Mouse (Mus musculus) lung, postnatal 36 days (tissue): Measurements from ENCODE around the gene Togaram1.

Experiments
- DNase-seq: peaks from one replicate; pipeline ENCODE4 v3.0.0; 2022; ENCODE audit warnings: mixed read lengths

The Togaram1 gene

GRCm38 (mm10) chr12:64965124-64966026 is at the start of gene Togaram1, which contains the start of gene Klhl28:
Gene Togaram1, plus strand, starts transcription at chr12:64965804.
Gene Klhl28, minus strand, starts transcription at chr12:64965534.
- DNase-seq = peak; percentile 100

GRCm38 (mm10) chr12:64916735-64917134 is 48.9 kb upstream of the Togaram1 start:
- DNase-seq = no peak

- DNase-seq = peak; percentile 99
Measured at GRCm38 (mm10) chr12:64917578-64918471, 47.8 kb upstream of the Togaram1 start, which contains the start of gene Gm527. Gene Gm527, plus strand, starts transcription at chr12:64917906.

GRCm38 (mm10) chr12:64937493-64937892 is 28.1 kb upstream of the Togaram1 start:
- peak; percentile 62 for DNase-seq

- no peak for DNase-seq
Measured at GRCm38 (mm10) chr12:64964560-64964959, 1.0 kb upstream of the Togaram1 start.

GRCm38 (mm10) chr12:64966101-64966631 is 562 bp downstream of the Togaram1 start:
- peak; percentile 40 for DNase-seq

- DNase-seq = peak; percentile 10
Measured at GRCm38 (mm10) chr12:64966652-64967435, 1.2 kb downstream of the Togaram1 start.

- DNase-seq = peak; percentile 24
Measured at GRCm38 (mm10) chr12:64967470-64967869, 1.9 kb downstream of the Togaram1 start.

GRCm38 (mm10) chr12:64968067-64968466 is 2.5 kb downstream of the Togaram1 start:
- DNase-seq = no peak

- no peak for DNase-seq
Measured at GRCm38 (mm10) chr12:64971399-64971798, 5.8 kb downstream of the Togaram1 start.

GRCm38 (mm10) chr12:64972063-64972462 is 6.5 kb downstream of the Togaram1 start:
- DNase-seq = no peak

GRCm38 (mm10) chr12:64975558-64975957 is 10.0 kb downstream of the Togaram1 start:
- DNase-seq = peak; percentile 5

GRCm38 (mm10) chr12:64976191-64976590 is 10.6 kb downstream of the Togaram1 start:
- no peak for DNase-seq

GRCm38 (mm10) chr12:64977518-64977917 is 11.9 kb downstream of the Togaram1 start:
- no peak for DNase-seq

GRCm38 (mm10) chr12:65007725-65008124 is 42.1 kb downstream of the Togaram1 start:
- no peak for DNase-seq

- no peak for DNase-seq
Measured at GRCm38 (mm10) chr12:65022842-65023241, 57.2 kb downstream of the Togaram1 start.

- DNase-seq = no peak
Measured at GRCm38 (mm10) chr12:65035839-65036189, 70.2 kb downstream of the Togaram1 start.

GRCm38 (mm10) chr12:65036190-65036870 is 70.7 kb downstream of the Togaram1 start, which contains the start of gene Prpf39:
Gene Prpf39, plus strand, starts transcription at chr12:65036333.
- peak; percentile 94 for DNase-seq

GRCm38 (mm10) chr12:65036892-65037545 is 71.4 kb downstream of the Togaram1 start:
- no peak for DNase-seq

- DNase-seq = peak; percentile 51
Measured at GRCm38 (mm10) chr12:65037546-65037937, 71.9 kb downstream of the Togaram1 start.

- no peak for DNase-seq
Measured at GRCm38 (mm10) chr12:65048799-65049198, 83.2 kb downstream of the Togaram1 start.
